Mouse (Mus musculus): Measurements from ENCODE around the gene Fam83f. TPM values are rescaled to one million over a fixed set of nuclear protein-coding genes. Genes with fewer than 3 reads are reported as not detected.

Fam83f gene
- total RNA-seq, 2 experiments from 2014 or later: 0.17 to 0.23 TPM

DNA sequence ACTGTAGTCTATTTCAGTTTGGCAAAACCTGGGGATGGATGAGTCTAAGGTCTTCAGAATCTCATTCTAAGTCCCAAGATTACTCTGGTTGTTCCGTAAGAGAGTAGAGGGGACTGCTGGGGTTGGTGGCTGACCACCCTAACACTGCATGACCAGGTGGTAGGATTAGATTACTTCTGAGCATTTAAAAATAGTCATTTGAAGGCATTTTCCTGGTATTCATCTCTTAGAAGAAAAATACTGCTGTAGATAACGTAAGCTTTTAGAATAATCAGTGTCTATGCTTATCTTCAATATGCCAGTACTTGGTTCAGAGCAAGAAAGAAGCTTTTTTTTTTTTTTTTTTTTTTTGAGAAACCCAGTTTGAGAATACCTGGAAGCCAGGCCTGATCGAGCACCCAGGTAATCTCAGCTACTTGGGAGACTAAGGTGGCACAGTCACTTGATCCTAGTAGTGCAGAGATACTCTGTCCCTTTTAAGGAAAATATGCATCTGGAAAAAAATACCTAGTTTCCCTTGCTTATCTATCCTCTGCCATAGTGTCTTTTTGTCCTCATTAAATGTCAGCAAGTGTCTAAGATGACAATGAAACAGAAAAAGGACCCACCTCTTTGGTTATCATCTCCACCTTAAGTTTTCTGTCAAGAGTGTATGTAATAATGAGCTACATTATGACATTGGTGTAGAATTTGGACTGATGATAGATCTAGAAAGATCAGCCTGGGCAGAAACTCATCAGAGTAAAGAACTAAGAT is 73.2 kb downstream of the Fam83f start:
- no peak for DNase-seq

DNA sequence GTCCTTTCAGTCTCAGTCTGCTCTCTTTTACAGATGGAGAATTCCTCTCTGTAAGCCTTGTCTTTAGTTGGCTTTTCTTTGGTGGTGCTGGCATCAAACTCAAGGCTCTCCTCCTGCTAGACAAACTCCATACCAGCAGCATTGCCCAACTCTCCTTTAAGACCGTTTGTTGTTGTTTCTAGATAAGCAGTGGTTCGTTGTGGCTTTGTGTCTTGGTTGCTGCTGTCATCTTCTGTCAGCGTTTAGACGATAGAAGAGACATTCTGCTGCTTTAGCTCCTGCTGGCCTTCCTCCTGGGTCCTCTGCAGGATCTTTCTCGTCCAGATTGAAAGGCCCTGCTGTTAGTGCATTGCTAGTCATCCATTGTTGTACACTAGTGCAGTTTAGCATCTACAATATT is 77.3 kb downstream of the Fam83f start:
- DNase-seq: no peak

Small RNA genes lying within 50 kb of the gene (microRNA-seq; reads per million reads assigned to microRNA genes)
- gene Mir6957: 0 reads per million in 2 experiments

Other genes starting within 250 kb of the Fam83f start
- not detected for gene Enthd1, start 106.7 kb upstream of the Fam83f start, total RNA-seq (2021)
- gene Grap2, start 99.3 kb upstream of the Fam83f start, total RNA-seq (2021): 1 to 10 TPM in 1 of 2 experiments, under 1 TPM in 1; 0.62 to 1.2 TPM
- gene Tnrc6b, start 39.5 kb downstream of the Fam83f start, total RNA-seq (2021): 10 to 100 TPM; 59.5 to 60.8 TPM